Mouse (Mus musculus) gonadal fat pad, adult 2 months (tissue): ENCODE measurements around the gene Ppm1l. TPM values are rescaled to one million over a fixed set of nuclear protein-coding genes. Genes with fewer than 3 reads are reported as not detected.

Source experiments
- DNase-seq: peaks from one replicate; pipeline ENCODE4 v3.0.0-alpha.2; 2012; ENCODE audit warnings: low read depth
- polyA plus RNA-seq: library from polyadenylated mRNA; depleted of rRNA; stranded (reverse); fragments of >200 nt; gene quantifications from 2 replicates; pipeline ENCODE4 v1.2.3, GENCODE M21; 2012

Gene Ppm1l
- polyA plus RNA-seq, 1 experiment, result 1.9 TPM

- DNase-seq, result no peak
These were observed 174.5 kb downstream of the Ppm1l start for GRCm38 (mm10) chr3:69490981-69491681.

- no peak for DNase-seq
These were observed 177.8 kb downstream of the Ppm1l start for GRCm38 (mm10) chr3:69494233-69495010.

GRCm38 (mm10) chr3:69497178-69497577 is 180.5 kb downstream of the Ppm1l start:
- no peak for DNase-seq

GRCm38 (mm10) chr3:69502009-69502408 is 185.3 kb downstream of the Ppm1l start:
- DNase-seq, result no peak

GRCm38 (mm10) chr3:69502527-69502926 is 185.9 kb downstream of the Ppm1l start:
- DNase-seq, result no peak

GRCm38 (mm10) chr3:69505090-69505489 is 188.4 kb downstream of the Ppm1l start:
- DNase-seq, result no peak

- no peak for DNase-seq
These were observed 189.7 kb downstream of the Ppm1l start for GRCm38 (mm10) chr3:69506352-69506751.

- no peak for DNase-seq
These were observed 192.8 kb downstream of the Ppm1l start for GRCm38 (mm10) chr3:69509411-69509952.

- no peak for DNase-seq
These were observed 195.2 kb downstream of the Ppm1l start for GRCm38 (mm10) chr3:69511881-69512280.

GRCm38 (mm10) chr3:69512402-69512801 is 195.7 kb downstream of the Ppm1l start:
- DNase-seq, result no peak

- peak; percentile 31 for DNase-seq
These were observed 199.2 kb downstream of the Ppm1l start for GRCm38 (mm10) chr3:69515730-69516350.

- no peak for DNase-seq
These were observed 202.5 kb downstream of the Ppm1l start for GRCm38 (mm10) chr3:69519188-69519587.

- no peak for DNase-seq
These were observed 203.3 kb downstream of the Ppm1l start for GRCm38 (mm10) chr3:69519789-69520558.

- DNase-seq, result no peak
These were observed 205.6 kb downstream of the Ppm1l start for GRCm38 (mm10) chr3:69522270-69522669.

GRCm38 (mm10) chr3:69524356-69525071 is 207.9 kb downstream of the Ppm1l start:
- peak; percentile 75 for DNase-seq

- no peak for DNase-seq
These were observed 208.4 kb downstream of the Ppm1l start for GRCm38 (mm10) chr3:69525072-69525529.

GRCm38 (mm10) chr3:69527384-69527783 is 210.7 kb downstream of the Ppm1l start:
- no peak for DNase-seq

GRCm38 (mm10) chr3:69529576-69529975 is 212.9 kb downstream of the Ppm1l start:
- DNase-seq, result no peak

- DNase-seq, result no peak
These were observed 214.8 kb downstream of the Ppm1l start for GRCm38 (mm10) chr3:69531511-69531910.

GRCm38 (mm10) chr3:69532687-69533086 is 216.0 kb downstream of the Ppm1l start:
- no peak for DNase-seq

- DNase-seq, result no peak
These were observed 218.8 kb downstream of the Ppm1l start for GRCm38 (mm10) chr3:69535486-69535885.
